Mouse (Mus musculus) lung, adult 18-20 months (tissue): ENCODE measurements around the gene Sema3a.
"Not testable (repeated sequence)": the region's sequence is repeated elsewhere in the genome, so short reads cannot be mapped to it uniquely, and the experiment has no call there.

Experiments used
- DNase-seq, 2 experiments: peaks; one replicate each; pipeline ENCODE4 v3.0.0; 2022; ENCODE audit warnings: mixed read lengths in 2 of 2

The Sema3a gene

DNA sequence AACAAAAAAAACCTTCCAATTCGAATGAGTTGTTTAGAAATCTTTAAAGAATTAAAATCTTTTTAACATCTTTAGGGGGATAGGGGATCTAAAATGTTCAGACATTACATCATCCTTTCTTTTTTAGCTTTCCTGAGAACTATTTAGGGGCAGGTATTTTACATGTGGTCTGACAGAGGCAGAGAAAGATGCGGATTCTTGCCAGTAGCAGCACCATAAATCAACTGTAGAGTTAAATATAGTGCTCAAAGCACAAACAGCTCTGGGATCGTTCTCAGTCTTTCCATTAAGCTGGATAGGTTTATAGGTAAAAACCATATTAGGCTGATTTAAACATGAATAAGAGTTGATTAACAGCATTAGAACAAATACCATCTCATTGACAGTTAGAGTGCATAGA, 307.4 kb downstream of the Sema3a start:
- DNase-seq = no peak

DNA sequence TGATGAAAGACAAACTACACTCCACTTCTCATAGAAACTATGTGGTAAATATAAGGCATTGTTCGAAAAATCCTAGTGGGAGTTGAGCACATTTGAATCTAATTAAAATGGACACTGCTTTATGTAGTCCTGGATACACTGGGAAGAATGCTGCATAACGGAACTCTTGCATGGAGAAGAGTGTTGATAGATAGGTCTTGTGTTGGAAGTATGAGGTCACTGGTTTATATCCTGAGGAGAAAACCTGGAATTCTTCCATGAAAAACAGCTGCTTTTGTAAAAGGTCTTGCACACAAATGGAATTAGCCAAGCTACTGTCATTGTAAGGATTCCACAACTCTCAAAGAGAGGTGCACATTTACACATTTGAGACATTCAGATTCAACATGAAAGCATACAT, 308.1 kb downstream of the Sema3a start:
- no peak for DNase-seq

DNA sequence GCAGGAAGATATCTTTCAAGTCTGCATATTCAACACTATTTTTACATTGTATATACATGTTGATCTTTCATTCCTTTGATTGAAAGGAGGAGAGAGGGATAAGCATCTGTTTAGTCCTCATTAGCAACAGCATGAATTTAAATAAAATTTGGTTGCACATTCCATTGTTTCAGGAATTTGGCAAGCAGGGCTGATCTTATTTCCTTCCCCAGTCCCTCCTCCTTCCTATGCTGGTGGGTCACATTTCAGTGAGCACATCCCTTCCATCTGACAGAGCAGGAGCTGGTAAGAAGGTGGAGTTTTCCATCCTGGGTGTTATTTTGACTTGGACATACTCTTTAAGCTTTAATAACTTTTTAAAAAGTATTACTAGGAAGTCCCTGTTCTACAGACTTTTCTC, 315.9 kb downstream of the Sema3a start:
- no peak for DNase-seq

DNA sequence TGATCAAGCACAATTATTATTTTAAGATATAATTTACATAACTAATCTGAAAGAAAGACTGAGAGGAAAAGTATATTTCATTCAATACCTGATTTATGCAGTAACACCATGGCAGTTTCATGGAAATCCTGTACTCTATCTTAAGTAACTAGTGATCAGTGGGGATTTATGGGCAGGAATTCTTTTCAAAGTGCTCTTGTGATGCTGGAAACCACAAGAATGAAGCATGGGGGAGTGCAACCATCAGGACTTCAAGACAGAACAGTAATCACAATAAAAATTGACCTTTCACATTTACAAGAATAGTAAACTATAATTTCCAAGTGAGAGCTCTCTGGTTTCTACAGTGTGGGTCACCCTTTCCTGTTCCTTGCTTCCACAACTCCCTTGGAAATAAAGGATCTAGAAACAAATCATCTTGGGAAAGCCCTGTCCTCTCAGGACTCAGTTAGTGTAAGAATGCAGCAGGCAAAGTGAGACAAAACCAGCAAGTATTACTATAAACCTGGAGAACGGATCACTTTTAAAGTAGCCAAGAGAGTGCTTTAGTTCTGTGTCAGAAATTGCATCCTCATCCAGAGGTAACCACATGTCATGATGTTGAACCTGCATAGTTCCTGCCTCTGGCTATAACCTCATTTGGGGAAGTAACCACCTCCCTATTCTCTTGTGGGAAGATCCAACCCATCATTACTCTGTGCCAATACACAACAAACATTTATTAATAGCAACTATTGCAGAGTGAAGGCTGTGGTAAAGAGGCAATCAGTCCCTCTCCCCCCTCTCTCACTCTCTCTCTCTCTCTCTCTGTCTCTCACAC, 335.2 kb downstream of the Sema3a start:
- DNase-seq = no peak

GRCm38 (mm10) chr5:13468856-13469255, 343.6 kb downstream of the Sema3a start:
- DNase-seq = no peak

DNA sequence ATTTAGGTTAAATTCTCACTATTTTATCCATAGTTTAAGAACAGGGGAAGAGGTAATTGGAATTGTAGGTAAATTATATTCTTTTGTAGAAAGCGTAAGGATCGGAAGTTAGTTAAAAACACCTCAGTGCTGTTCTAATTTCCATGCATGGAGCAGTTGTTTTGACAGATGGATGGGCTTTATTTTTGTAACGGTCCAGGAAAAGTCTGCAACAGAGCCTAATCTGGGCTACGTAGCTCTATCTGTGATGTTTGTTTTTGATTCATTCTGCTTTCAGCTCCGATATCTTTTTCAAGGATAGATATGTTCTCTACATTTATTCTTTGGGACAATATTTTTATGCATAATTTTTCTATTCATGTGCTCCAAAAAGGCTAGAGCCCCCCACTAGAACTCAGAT, 344.2 kb downstream of the Sema3a start:
- DNase-seq = no peak

GRCm38 (mm10) chr5:13470057-13470905, 345.1 kb downstream of the Sema3a start:
- peak; percentile 33 to 66 for DNase-seq

- no peak for DNase-seq
These were observed 352.4 kb downstream of the Sema3a start for GRCm38 (mm10) chr5:13477653-13478052.

DNA sequence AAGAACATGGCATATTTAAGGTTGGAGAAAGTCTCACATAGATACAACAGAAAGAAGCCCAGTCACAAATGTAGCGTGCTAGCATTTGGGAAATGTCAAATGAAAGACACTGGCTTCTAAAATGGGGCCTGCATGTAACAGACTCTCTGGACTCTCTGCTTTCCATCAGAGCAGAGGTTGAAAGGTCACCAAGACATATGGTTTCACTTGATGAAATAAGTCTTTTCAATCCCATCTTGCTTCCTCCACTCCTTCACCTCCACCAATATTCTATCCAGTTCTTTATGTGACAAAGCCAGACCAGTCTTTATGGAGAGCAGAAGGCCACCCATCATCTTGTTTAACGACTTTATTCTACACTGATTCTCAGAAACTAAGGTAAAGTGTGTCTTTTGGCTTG, 363.5 kb downstream of the Sema3a start:
- DNase-seq = no peak

DNA sequence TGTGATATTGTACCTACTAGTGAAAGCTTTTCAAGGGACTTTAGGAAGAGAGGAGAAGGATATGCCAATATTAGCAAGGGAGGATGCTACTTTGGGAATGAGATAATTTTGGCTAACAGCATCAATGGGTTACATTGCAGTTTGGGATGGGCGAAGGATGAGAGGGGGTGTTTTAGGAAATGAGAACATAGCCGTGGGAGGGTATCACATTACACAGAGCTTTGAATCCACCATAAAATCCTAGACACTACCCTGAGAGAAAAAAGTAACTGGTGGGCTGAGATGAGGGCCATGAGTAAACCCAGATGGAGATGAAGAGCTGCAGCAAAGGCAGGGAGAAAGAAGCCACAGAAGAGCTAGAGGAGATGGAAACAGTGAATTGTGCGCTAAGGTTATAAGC, 370.8 kb downstream of the Sema3a start:
- DNase-seq = not testable (repeated sequence)

- no peak for DNase-seq
These were observed 374.6 kb downstream of the Sema3a start for GRCm38 (mm10) chr5:13499835-13500234.

DNA sequence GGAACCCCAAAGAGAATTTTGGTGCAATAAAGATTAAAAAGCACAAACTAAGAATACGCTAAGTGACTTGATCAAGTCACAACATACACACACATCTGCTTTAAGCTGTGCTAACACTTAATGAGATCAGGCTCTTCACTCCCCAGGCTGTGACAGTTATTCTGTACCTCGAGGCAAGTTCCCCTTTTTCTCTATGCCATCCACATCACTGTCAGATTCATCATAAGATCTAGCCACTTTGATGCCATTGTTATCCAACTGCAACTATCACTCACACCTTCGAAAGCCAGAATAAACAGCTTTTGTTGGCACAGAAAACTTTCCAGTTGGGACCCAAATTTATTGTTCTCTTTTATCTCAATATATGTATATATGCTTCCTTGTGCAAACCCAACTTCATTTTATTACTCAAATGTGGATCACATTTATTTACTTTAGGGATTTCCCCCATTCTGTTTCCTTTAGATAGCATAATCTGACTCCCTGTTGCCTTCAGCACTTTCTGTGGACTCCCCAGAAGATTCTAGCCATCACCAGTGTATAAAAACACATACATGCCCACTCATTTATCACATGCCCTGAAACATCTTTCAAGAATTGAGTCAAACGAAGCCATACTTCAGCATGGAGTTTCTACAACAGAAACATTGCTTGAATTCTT, 380.8 kb downstream of the Sema3a start:
- DNase-seq = no peak

- no peak for DNase-seq
These were observed 383.9 kb downstream of the Sema3a start for GRCm38 (mm10) chr5:13509163-13509562.

- no peak for DNase-seq
These were observed 391.8 kb downstream of the Sema3a start for GRCm38 (mm10) chr5:13517018-13517417.

GRCm38 (mm10) chr5:13525597-13525996, 400.4 kb downstream of the Sema3a start:
- no peak for DNase-seq

GRCm38 (mm10) chr5:13527037-13527464, 401.8 kb downstream of the Sema3a start:
- DNase-seq = no peak

DNA sequence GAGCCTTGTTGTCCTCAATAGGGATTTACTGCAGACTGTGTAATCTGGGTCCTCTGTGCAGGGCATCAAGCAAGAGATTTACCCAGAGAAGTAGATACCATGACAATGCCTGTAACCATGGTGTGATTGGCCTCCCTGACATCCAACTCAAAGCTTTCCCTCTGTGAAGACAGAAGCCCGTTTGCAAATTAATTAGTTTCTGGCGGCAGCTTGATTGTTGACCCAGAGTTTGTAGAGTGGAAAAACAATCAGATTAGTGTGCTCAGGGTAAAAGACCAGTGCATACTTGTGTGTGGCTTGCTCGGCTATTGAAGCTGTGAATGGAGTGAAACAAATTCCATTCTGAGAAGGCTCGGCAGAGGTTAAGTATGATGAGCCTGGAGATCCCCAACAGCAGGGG, 404.0 kb downstream of the Sema3a start:
- DNase-seq = no peak

DNA sequence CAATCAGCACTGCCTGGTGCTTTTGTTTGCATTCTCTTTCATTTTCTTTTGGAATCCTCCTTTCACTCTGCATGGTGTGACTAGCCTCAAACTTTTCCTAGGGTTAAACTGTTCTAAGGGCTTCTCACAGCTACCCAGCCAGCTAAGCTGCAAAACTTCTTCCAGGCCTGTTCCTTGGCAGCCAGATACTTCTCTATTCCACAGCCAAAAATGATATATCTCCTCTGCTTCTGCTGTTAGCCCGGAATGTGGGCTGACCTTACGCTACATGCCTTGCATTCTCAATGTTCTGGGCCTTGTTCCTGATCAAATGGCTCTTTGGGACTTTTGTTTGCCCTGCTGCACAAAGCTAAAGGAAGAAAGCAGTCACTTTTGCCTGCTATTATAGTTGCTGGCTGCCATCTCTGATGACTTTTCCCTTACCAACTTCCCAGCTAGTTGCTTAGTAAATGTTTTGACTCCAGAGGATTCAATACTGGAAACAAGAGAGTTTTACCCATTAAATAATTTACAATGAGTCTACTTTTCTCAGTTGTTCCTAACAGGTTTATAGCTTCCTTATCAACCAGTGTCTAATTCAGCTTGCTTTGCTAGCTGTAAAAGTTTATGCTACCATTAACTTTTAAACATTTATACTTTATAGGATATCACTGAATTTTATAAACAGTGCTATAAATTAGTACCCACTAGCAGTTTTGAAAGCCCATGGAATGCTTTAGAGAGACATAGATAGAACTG, 422.4 kb downstream of the Sema3a start:
- peak in 1 of 2 experiments; percentile 1 for DNase-seq

- no peak for DNase-seq
These were observed 423.0 kb downstream of the Sema3a start for GRCm38 (mm10) chr5:13548210-13548554.

GRCm38 (mm10) chr5:13549080-13549479, 423.9 kb downstream of the Sema3a start:
- DNase-seq = no peak

DNA sequence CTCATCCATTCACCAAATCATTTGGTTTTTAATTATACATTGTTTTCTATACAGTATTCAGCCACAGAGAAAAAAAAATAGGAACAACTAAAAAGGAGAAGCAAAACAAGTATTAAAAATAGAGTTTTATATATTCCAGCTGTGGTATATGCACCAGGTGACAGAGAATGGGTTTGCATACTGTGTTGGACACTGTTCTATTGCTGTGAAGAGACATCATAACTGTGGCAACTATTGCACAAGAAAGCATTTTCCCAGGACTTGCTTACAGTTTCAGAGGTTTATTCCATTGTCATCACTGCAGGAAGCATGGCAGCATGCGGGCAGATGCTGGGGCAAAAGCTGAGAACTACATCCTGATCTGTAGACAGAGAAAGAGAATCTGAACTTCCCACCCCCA, 425.7 kb downstream of the Sema3a start:
- no peak for DNase-seq

GRCm38 (mm10) chr5:13557257-13557656, 432.0 kb downstream of the Sema3a start:
- DNase-seq = no peak

GRCm38 (mm10) chr5:13573867-13574266, 448.7 kb downstream of the Sema3a start:
- DNase-seq = no peak
